Mouse (Mus musculus) midbrain, embryonic 14.5 days (tissue): ENCODE measurements at regions not wholly inside any gene's neighbourhood (a gene's known extent, or its start where the extent isn't known, plus 50 kb on each side); places are given as distances from the start of the nearest gene placed in this dataset.

Source experiments
- ATAC-seq: fragments of 200-750 bp; cut with Nextera tagmentation; 2 replicates; pipeline ENCODE4 v1.8.0; 2017; ENCODE audit warnings: moderate number of reproducible peaks, moderate library complexity; ENCODE audit not compliant: low FRiP score, low TSS enrichment
- DNase-seq: peaks from one replicate; pipeline ENCODE4 v3.0.0-alpha.2; 2015
- H3K27ac ChIP-seq: fragments of 300-500 bp; sonication (generic); replicated peaks from 2 replicates; pipeline ENCODE4 v1.5.1; 2014; ENCODE audit warnings: mild to moderate bottlenecking, low read depth, low read length, moderate library complexity
- H3K27me3 ChIP-seq: fragments of 300-500 bp; sonication (generic); 2 replicates; pipeline ENCODE4 v1.6.1; 2014; ENCODE audit warnings: low read length, control low read depth, mixed read lengths; ENCODE audit not compliant: control insufficient read depth, insufficient read depth
- H3K36me3 ChIP-seq: fragments of 300-500 bp; sonication (generic); 2 replicates; pipeline ENCODE4 v1.6.1; 2014; ENCODE audit warnings: low read length, control low read depth; ENCODE audit not compliant: control insufficient read depth, insufficient read depth
- H3K4me1 ChIP-seq: fragments of 300-500 bp; sonication (generic); 2 replicates; pipeline ENCODE4 v1.6.1; 2014; ENCODE audit warnings: mild to moderate bottlenecking, antibody characterized with exemption, low read length, control low read depth; ENCODE audit not compliant: control insufficient read depth, insufficient read depth
- H3K4me2 ChIP-seq: fragments of 300-500 bp; sonication (generic); 2 replicates; pipeline ENCODE4 v1.6.1; 2014; ENCODE audit warnings: mild to moderate bottlenecking, low read length, moderate library complexity
- H3K4me3 ChIP-seq: fragments of 300-500 bp; sonication (generic); replicated peaks from 2 replicates; pipeline ENCODE4 v1.5.1; 2014; ENCODE audit warnings: low read depth, low read length
- H3K9ac ChIP-seq: fragments of 300-500 bp; sonication (generic); replicated peaks from 2 replicates; pipeline ENCODE4 v1.6.1; 2014; ENCODE audit warnings: mild to moderate bottlenecking, low read length, moderate library complexity
- H3K9me3 ChIP-seq: fragments of 300-500 bp; sonication (generic); 2 replicates; pipeline ENCODE4 v1.6.1; 2016; ENCODE audit warnings: low read length, control low read depth, mixed read lengths; ENCODE audit not compliant: control insufficient read depth
- WGBS: fragments of 180-500 bp; shearing (Covaris S2); extraction: QIAGEN DNeasy Blood & Tissue Kit; methylation state at CpG from one replicate; pipeline ENCODE4 v1.1.7; 2014; 5-methylcytosine and 5-hydroxymethylcytosine counted together

- H3K9ac ChIP-seq, result no peak overlapping the region
- H3K4me3 ChIP-seq, result no peak overlapping the region
- H3K4me2 ChIP-seq, result no peak overlapping the region
- no peaks in the 10 kb centered on the region for H3K9me3 ChIP-seq
- WGBS, result 82% methylated on average over 3 of the region's 3 CpGs
- no peaks in the 10 kb centered on the region for H3K36me3 ChIP-seq
- no peak for ATAC-seq
- peak; percentile 77 for DNase-seq
- no peak overlapping the region for H3K27ac ChIP-seq
- no peaks in the 10 kb centered on the region for H3K27me3 ChIP-seq
- H3K4me1 ChIP-seq, result no peaks in the 10 kb centered on the region
Observed at GRCm38 (mm10) chr2:106318695-106319266, 315.4 kb upstream of the Dnajc24 start.

GRCm38 (mm10) chr2:106346781-106347180 lies 343.4 kb upstream of the Dnajc24 start:
- Histone ChIP-seq H3K27me3 (no peaks in the 10 kb centered on the region), H3K4me1 (no peaks in the 10 kb centered on the region), H3K4me3 (no peak overlapping the region), H3K9me3 (no peaks in the 10 kb centered on the region), H3K27ac (no peak overlapping the region), H3K9ac (no peak overlapping the region), H3K36me3 (no peaks in the 10 kb centered on the region), H3K4me2 (no peak overlapping the region)
- no peak for ATAC-seq
- 82% methylated on average over 6 of the region's 6 CpGs for WGBS
- no peak for DNase-seq

GRCm38 (mm10) chr2:106347249-106347648 lies 343.9 kb upstream of the Dnajc24 start:
- no peak for DNase-seq
- Histone ChIP-seq H3K9me3 (no peaks in the 10 kb centered on the region), H3K4me1 (no peaks in the 10 kb centered on the region), H3K4me2 (no peak overlapping the region), H3K4me3 (no peak overlapping the region), H3K27ac (no peak overlapping the region), H3K27me3 (no peaks in the 10 kb centered on the region), H3K9ac (no peak overlapping the region), H3K36me3 (no peaks in the 10 kb centered on the region)
- ATAC-seq, result no peak
- WGBS, result 91% methylated on average over 7 of the region's 7 CpGs

GRCm38 (mm10) chr2:106355565-106355964 lies 337.5 kb upstream of the Mpped2 start:
- 82% methylated on average over 3 of the region's 3 CpGs for WGBS

GRCm38 (mm10) chr2:106355984-106356547 lies 337.0 kb upstream of the Mpped2 start:
- no peak overlapping the region for H3K4me2 ChIP-seq
- no peaks in the 10 kb centered on the region for H3K27me3 ChIP-seq
- no peak overlapping the region for H3K9ac ChIP-seq
- ATAC-seq (peak; percentile 89), DNase-seq (peak; percentile 93)
- H3K4me3 ChIP-seq, result no peak overlapping the region
- 48% methylated on average over 5 of the region's 5 CpGs for WGBS
- no peak overlapping the region for H3K27ac ChIP-seq
- H3K36me3 ChIP-seq, result no peaks in the 10 kb centered on the region
- no peaks in the 10 kb centered on the region for H3K9me3 ChIP-seq
- H3K4me1 ChIP-seq, result no peaks in the 10 kb centered on the region

More at GRCm38 (mm10) chr2:106355565-106355964, 337.5 kb upstream of the Mpped2 start:
- H3K9ac ChIP-seq, result no peak overlapping the region
- DNase-seq (peak; percentile 5), ATAC-seq (peak; percentile 29; the same call in 1 of the 2 replicates)
- no peak overlapping the region for H3K4me2 ChIP-seq
- no peaks in the 10 kb centered on the region for H3K27me3 ChIP-seq
- H3K36me3 ChIP-seq, result no peaks in the 10 kb centered on the region
- no peaks in the 10 kb centered on the region for H3K9me3 ChIP-seq
- no peak overlapping the region for H3K27ac ChIP-seq
- H3K4me3 ChIP-seq, result no peak overlapping the region
- H3K4me1 ChIP-seq, result no peaks in the 10 kb centered on the region

- ATAC-seq, result no peak
- H3K36me3 ChIP-seq, result no peaks in the 10 kb centered on the region
Observed at GRCm38 (mm10) chr2:106368641-106369040, 324.4 kb upstream of the Mpped2 start.

GRCm38 (mm10) chr2:106383415-106384285 lies 309.4 kb upstream of the Mpped2 start:
- H3K27me3 ChIP-seq, result no peaks in the 10 kb centered on the region
- DNase-seq (peak; percentile 7), ATAC-seq (no peak)
- H3K4me3 ChIP-seq, result no peak overlapping the region
- no peak overlapping the region for H3K27ac ChIP-seq
- no peak overlapping the region for H3K4me2 ChIP-seq
- no peaks in the 10 kb centered on the region for H3K4me1 ChIP-seq
- no peaks in the 10 kb centered on the region for H3K36me3 ChIP-seq
- 75% methylated on average over 14 of the region's 14 CpGs for WGBS
- H3K9ac ChIP-seq, result no peak overlapping the region
- H3K9me3 ChIP-seq, result no peaks in the 10 kb centered on the region

More at GRCm38 (mm10) chr2:106368641-106369040, 324.4 kb upstream of the Mpped2 start:
- Histone ChIP-seq H3K4me2 (no peak overlapping the region), H3K27ac (no peak overlapping the region), H3K9ac (no peak overlapping the region), H3K27me3 (no peaks in the 10 kb centered on the region), H3K9me3 (no peaks in the 10 kb centered on the region), H3K4me1 (no peaks in the 10 kb centered on the region), H3K4me3 (no peak overlapping the region)
- no peak for DNase-seq
- 86% methylated on average over 5 of the region's 5 CpGs for WGBS

- Histone ChIP-seq H3K9me3 (no peaks in the 10 kb centered on the region), H3K4me3 (no peak overlapping the region), H3K4me2 (no peak overlapping the region), H3K27ac (no peak overlapping the region), H3K27me3 (no peaks in the 10 kb centered on the region), H3K4me1 (no peaks in the 10 kb centered on the region), H3K9ac (no peak overlapping the region), H3K36me3 (no peaks in the 10 kb centered on the region)
- 86% methylated on average over 5 of the region's 5 CpGs for WGBS
- DNase-seq (no peak), ATAC-seq (no peak)
Observed at GRCm38 (mm10) chr2:106384286-106384595, 308.8 kb upstream of the Mpped2 start.
